Mouse (Mus musculus) T-helper 1 cell (primary cell): ENCODE data around the gene Vps51.

Experiments
- in situ Hi-C: fragments of 300-600 bp; cut with MboI, MseI; formaldehyde crosslinking; loops from one replicate; pipeline ENCODE4 v1.15.1; 2025; ENCODE audit warnings: high pct_unique_total_duplicates

Gene Vps51

GRCm38 (mm10) chr19:6082156-6082555, 5.1 kb upstream of the Vps51 start, which contains the start of gene Gm28374:
Gm28374 (minus strand) TSS chr19:6082256.
- in situ Hi-C loops: loop anchor here (5.0 kb wide), 2 partner anchors 35 kb away; partner anchors contain the start of genes Sac3d1 and Syvn1

GRCm38 (mm10) chr19:6079983-6080480, 3.0 kb upstream of the Vps51 start, which contains the start of gene Tmem262:
Tmem262 (plus strand) TSS chr19:6080033.
- in situ Hi-C loops: loop anchor here (5.0 kb wide), 2 partner anchors 33 to 37 kb away; partner anchors contain the start of genes Sac3d1 and Syvn1

GRCm38 (mm10) chr19:6073889-6074288, 3.1 kb downstream of the Vps51 start:
- in situ Hi-C loops: no loop called here

- in situ Hi-C loops: no loop called here
Observed at GRCm38 (mm10) chr19:6071261-6071660, 5.8 kb downstream of the Vps51 start.

GRCm38 (mm10) chr19:6070571-6071250, 6.3 kb downstream of the Vps51 start:
- in situ Hi-C loops: no loop called here

- in situ Hi-C loops: loop anchor here (10.0 kb wide), 2 partner anchors 45 to 265 kb away; partner anchors contain the start of genes Men1 and Sac3d1
Observed at GRCm38 (mm10) chr19:6069851-6070250, 7.2 kb downstream of the Vps51 start.

GRCm38 (mm10) chr19:6068951-6069350, 8.1 kb downstream of the Vps51 start:
- in situ Hi-C loops: loop anchor here (10.0 kb wide), 2 partner anchors 46 to 266 kb away; partner anchors contain the start of genes Men1 and Sac3d1

GRCm38 (mm10) chr19:6067724-6068415, 9.2 kb downstream of the Vps51 start, which contains the start of gene Tm7sf2:
Tm7sf2 (minus strand) TSS chr19:6068373.
- in situ Hi-C loops: loop anchor here (10.0 kb wide), 2 partner anchors 47 to 267 kb away; partner anchors contain the start of genes Men1 and Sac3d1

- in situ Hi-C loops: loop anchor here (10.0 kb wide), 2 partner anchors 48 to 268 kb away; partner anchors contain the start of genes Men1 and Sac3d1
Observed at GRCm38 (mm10) chr19:6067011-6067723, 9.9 kb downstream of the Vps51 start.

GRCm38 (mm10) chr19:6066571-6066970, 10.5 kb downstream of the Vps51 start:
- in situ Hi-C loops: loop anchor here (10.0 kb wide), 2 partner anchors 48 to 268 kb away; partner anchors contain the start of genes Men1 and Sac3d1

GRCm38 (mm10) chr19:6063081-6063480, 13.9 kb downstream of the Vps51 start:
- in situ Hi-C loops: loop anchor here (10.0 kb wide), 2 partner anchors 52 to 272 kb away; partner anchors contain the start of genes Men1 and Sac3d1

GRCm38 (mm10) chr19:6062418-6062817, 14.6 kb downstream of the Vps51 start:
- in situ Hi-C loops: loop anchor here (10.0 kb wide), 2 partner anchors 52 to 272 kb away; partner anchors contain the start of genes Men1 and Sac3d1

- in situ Hi-C loops: loop anchor here (10.0 kb wide), 2 partner anchors 53 to 273 kb away; partner anchors contain the start of genes Men1 and Sac3d1
Observed at GRCm38 (mm10) chr19:6061641-6062302, 15.3 kb downstream of the Vps51 start.

GRCm38 (mm10) chr19:6061021-6061533, 16.0 kb downstream of the Vps51 start, which contains the start of gene Znhit2:
Znhit2 (plus strand) TSS chr19:6061192.
- in situ Hi-C loops: loop anchor here (10.0 kb wide), 2 partner anchors 54 to 274 kb away; partner anchors contain the start of genes Men1 and Sac3d1

- in situ Hi-C loops: no loop called here
Observed at GRCm38 (mm10) chr19:6058966-6059365, 18.1 kb downstream of the Vps51 start.

- in situ Hi-C loops: no loop called here
Observed at GRCm38 (mm10) chr19:6058513-6058912, 18.5 kb downstream of the Vps51 start.

- in situ Hi-C loops: no loop called here
Observed at GRCm38 (mm10) chr19:6057313-6058096, 19.5 kb downstream of the Vps51 start, which contains the start of the genes Mrpl49 and Fau. Mrpl49 (minus strand) TSS chr19:6057785. Fau (plus strand) TSS chr19:6057844.

GRCm38 (mm10) chr19:6056696-6057095, 20.3 kb downstream of the Vps51 start:
- in situ Hi-C loops: no loop called here

GRCm38 (mm10) chr19:6054296-6054695, 22.7 kb downstream of the Vps51 start:
- in situ Hi-C loops: no loop called here
